Mouse (Mus musculus) heart, embryonic 12.5 days (tissue): Measurements from ENCODE around the gene Ruvbl2. TPM values are rescaled to one million over a fixed set of nuclear protein-coding genes. Genes with fewer than 3 reads are reported as not detected.
A peak's percentile ranks its signal among the peaks of the same experiment; 100 is the strongest.

Experiments used
- ATAC-seq: fragments of 200-750 bp; cut with Nextera tagmentation; 2 replicates; pipeline ENCODE4 v1.8.0; 2017; ENCODE audit warnings: moderate TSS enrichment, moderate library complexity; ENCODE audit not compliant: insufficient number of reproducible peaks, low FRiP score
- H3K27ac ChIP-seq: fragments of 300-500 bp; sonication (generic); 2 replicates; pipeline ENCODE4 v1.5.1; 2016; ENCODE audit warnings: mild to moderate bottlenecking, moderate library complexity; ENCODE audit not compliant: poor library complexity, severe bottlenecking
- H3K27me3 ChIP-seq: fragments of 300-500 bp; sonication (generic); replicated peaks from 2 replicates; pipeline ENCODE4 v1.6.1; 2016; ENCODE audit warnings: mild to moderate bottlenecking, moderate library complexity
- H3K36me3 ChIP-seq: fragments of 300-500 bp; sonication (generic); 2 replicates; pipeline ENCODE4 v1.6.1; 2016; ENCODE audit warnings: mild to moderate bottlenecking, moderate library complexity
- H3K4me1 ChIP-seq: fragments of 300-500 bp; sonication (generic); replicated peaks from 2 replicates; pipeline ENCODE4 v1.6.1; 2016; ENCODE audit warnings: mild to moderate bottlenecking
- H3K4me2 ChIP-seq: fragments of 300-500 bp; sonication (generic); 2 replicates; pipeline ENCODE4 v1.6.1; 2016; ENCODE audit warnings: mild to moderate bottlenecking, moderate library complexity
- H3K4me3 ChIP-seq: fragments of 300-500 bp; sonication (generic); 2 replicates; pipeline ENCODE4 v1.5.1; 2016; ENCODE audit warnings: mild to moderate bottlenecking
- H3K9ac ChIP-seq: fragments of 300-500 bp; sonication (generic); 2 replicates; pipeline ENCODE4 v1.6.1; 2016; ENCODE audit warnings: mild to moderate bottlenecking, moderate library complexity
- H3K9me3 ChIP-seq: fragments of 300-500 bp; sonication (generic); replicated peaks from 2 replicates; pipeline ENCODE4 v1.6.1; 2016; ENCODE audit warnings: mild to moderate bottlenecking, moderate library complexity
- WGBS: fragments of 180-500 bp; shearing (Covaris S2); methylation state at CpG from one replicate; pipeline ENCODE4 v1.1.7; 2016; 5-methylcytosine and 5-hydroxymethylcytosine counted together
- microRNA-seq: library from miRNA; unstranded; fragments of <30 nt; microRNA quantifications from one replicate; pipeline ENCODE4, GENCODE M21; 2017
- polyA plus RNA-seq: library from polyadenylated mRNA; unstranded; fragments of >200 nt; fragmentation: Nextera tagmentation; extraction: Ambion mirVana; gene quantifications from 2 replicates; pipeline ENCODE4 v1.2.1, GENCODE M21; 2016

Ruvbl2 gene
- polyA plus RNA-seq, 1 experiment from 2014 or later: 80.7 TPM

- Histone ChIP-seq H3K4me1 (peaks cover 17% of the 10 kb centered on the region), H3K27me3 (no peaks in the 10 kb centered on the region), H3K4me3 (peak within 1 kb of the TSS; percentile 96), H3K9ac (peak within 1 kb of the TSS; percentile 98), H3K36me3 (peaks cover 19% of the 10 kb centered on the region), H3K9me3 (no peaks in the 10 kb centered on the region), H3K4me2 (peak within 1 kb of the TSS; percentile 94), H3K27ac (peak within 1 kb of the TSS; percentile 100)
- ATAC-seq: peak; percentile 98
- under 1% methylated on average over 60 of the region's 60 CpGs for WGBS
These were observed 42.1 kb downstream of the Ruvbl2 start, which contains the start of gene Snrnp70 for GRCm38 (mm10) chr7:45395578-45396336. Gene Snrnp70, minus strand, starts transcription at chr7:45395742.

- WGBS: under 1% methylated on average over 19 of the region's 20 CpGs
- peaks cover 25% of the 10 kb centered on the region for H3K36me3 ChIP-seq
- peak overlapping the region; percentile 100 for H3K27ac ChIP-seq
- peak overlapping the region; percentile 98 for H3K9ac ChIP-seq
- peaks cover 17% of the 10 kb centered on the region for H3K4me1 ChIP-seq
- peak overlapping the region; percentile 94 for H3K4me2 ChIP-seq
- no peaks in the 10 kb centered on the region for H3K27me3 ChIP-seq
- peak overlapping the region; percentile 96 for H3K4me3 ChIP-seq
- H3K9me3 ChIP-seq: no peaks in the 10 kb centered on the region
- peak; percentile 79 for ATAC-seq
These were observed 42.8 kb downstream of the Ruvbl2 start for GRCm38 (mm10) chr7:45395129-45395541.

GRCm38 (mm10) chr7:45386077-45386476 lies 51.8 kb downstream of the Ruvbl2 start:
- Histone ChIP-seq H3K36me3 (peaks cover 96% of the 10 kb centered on the region), H3K4me3 (no peak overlapping the region), H3K9ac (no peak overlapping the region), H3K4me2 (no peak overlapping the region), H3K27ac (no peak overlapping the region), H3K27me3 (no peaks in the 10 kb centered on the region), H3K9me3 (no peaks in the 10 kb centered on the region), H3K4me1 (no peaks in the 10 kb centered on the region)
- ATAC-seq: no peak
- 92% methylated on average over 3 of the region's 3 CpGs for WGBS

- no peak for ATAC-seq
- WGBS: 82% methylated on average over 1 of the region's 1 CpGs
- H3K4me1 ChIP-seq: peaks cover 6% of the 10 kb centered on the region
- H3K27ac ChIP-seq: no peak overlapping the region
- no peaks in the 10 kb centered on the region for H3K9me3 ChIP-seq
- no peak overlapping the region for H3K4me2 ChIP-seq
- peaks cover 82% of the 10 kb centered on the region for H3K36me3 ChIP-seq
- no peak overlapping the region for H3K4me3 ChIP-seq
- no peaks in the 10 kb centered on the region for H3K27me3 ChIP-seq
- no peak overlapping the region for H3K9ac ChIP-seq
These were observed 61.8 kb downstream of the Ruvbl2 start for GRCm38 (mm10) chr7:45376057-45376456.

GRCm38 (mm10) chr7:45374620-45375019 lies 63.3 kb downstream of the Ruvbl2 start:
- H3K4me3 ChIP-seq: no peak overlapping the region
- H3K9me3 ChIP-seq: no peaks in the 10 kb centered on the region
- H3K4me1 ChIP-seq: peaks cover 16% of the 10 kb centered on the region
- H3K27ac ChIP-seq: no peak overlapping the region
- 92% methylated on average over 8 of the region's 8 CpGs for WGBS
- no peak overlapping the region for H3K9ac ChIP-seq
- H3K27me3 ChIP-seq: peaks cover 4% of the 10 kb centered on the region
- H3K4me2 ChIP-seq: no peak overlapping the region
- H3K36me3 ChIP-seq: peaks cover 68% of the 10 kb centered on the region
- no peak for ATAC-seq

GRCm38 (mm10) chr7:45372371-45372770 lies 65.5 kb downstream of the Ruvbl2 start:
- Histone ChIP-seq H3K9me3 (no peaks in the 10 kb centered on the region), H3K4me3 (no peak overlapping the region), H3K4me1 (peaks cover 23% of the 10 kb centered on the region), H3K4me2 (no peak overlapping the region), H3K36me3 (peaks cover 45% of the 10 kb centered on the region), H3K9ac (no peak overlapping the region), H3K27me3 (peaks cover 22% of the 10 kb centered on the region), H3K27ac (no peak overlapping the region)
- no peak for ATAC-seq
- WGBS: 70% methylated on average over 5 of the region's 5 CpGs

Small RNA genes within 50 kb of the gene (microRNA-seq; reads per million reads assigned to microRNA genes)
- gene Gm22133: not detected

Other genes with a start within 250 kb of the Ruvbl2 start
- 0.62 and 0.70 TPM in 2 replicates for gene Ccdc155, start 233.2 kb downstream of the Ruvbl2 start, polyA plus RNA-seq
- 0.99 and 1.5 TPM in 2 replicates for gene Dkkl1, start 225.9 kb downstream of the Ruvbl2 start, polyA plus RNA-seq
- 131 and 138 TPM in 2 replicates for gene Tead2, start 222.3 kb downstream of the Ruvbl2 start, polyA plus RNA-seq
- gene Cd37, start 199.0 kb downstream of the Ruvbl2 start, polyA plus RNA-seq: 1.2 and 1.4 TPM in 2 replicates
- 0.37 TPM in 2 replicates for gene Slc6a16, start 197.0 kb downstream of the Ruvbl2 start, polyA plus RNA-seq
- not detected in 2 replicates for gene Slc6a21, start 160.6 kb downstream of the Ruvbl2 start, polyA plus RNA-seq
- 15.2 and 15.4 TPM in 2 replicates for gene Trpm4, start 104.3 kb downstream of the Ruvbl2 start, polyA plus RNA-seq
- gene Hrc, start 102.8 kb downstream of the Ruvbl2 start, polyA plus RNA-seq: 25.5 and 26.9 TPM in 2 replicates
- gene Ppfia3, start 71.1 kb downstream of the Ruvbl2 start, polyA plus RNA-seq: 2.6 and 3.3 TPM in 2 replicates
- gene Lin7b, start 67.5 kb downstream of the Ruvbl2 start, polyA plus RNA-seq: 0.82 and 1.1 TPM in 2 replicates
- 169 and 173 TPM in 2 replicates for gene Snrnp70, start 42.4 kb downstream of the Ruvbl2 start, polyA plus RNA-seq
- gene Kcna7, start 32.4 kb downstream of the Ruvbl2 start, polyA plus RNA-seq: 0.41 and 0.52 TPM in 2 replicates
- 1.8 TPM in 2 replicates for gene Ntf5, start 24.4 kb downstream of the Ruvbl2 start, polyA plus RNA-seq
- gene Lhb, start 17.3 kb downstream of the Ruvbl2 start, polyA plus RNA-seq: not detected in 2 replicates
- 115 and 121 TPM in 2 replicates for gene Gys1, start 3.3 kb downstream of the Ruvbl2 start, polyA plus RNA-seq
- 4,047 and 4,171 TPM in 2 replicates for gene Ftl1, start 21.8 kb upstream of the Ruvbl2 start, polyA plus RNA-seq
- 139 and 151 TPM in 2 replicates for gene Bax, start 28.8 kb upstream of the Ruvbl2 start, polyA plus RNA-seq
- 0.87 TPM in 2 replicates for gene Tulp2, start 43.8 kb upstream of the Ruvbl2 start, polyA plus RNA-seq
- gene Gm45808, start 48.7 kb upstream of the Ruvbl2 start, polyA plus RNA-seq: not detected in 2 replicates
- gene Dhdh, start 50.7 kb upstream of the Ruvbl2 start, polyA plus RNA-seq: 4.2 and 4.3 TPM in 2 replicates
- 176 and 185 TPM in 2 replicates for gene Nucb1, start 72.3 kb upstream of the Ruvbl2 start, polyA plus RNA-seq
- 33.7 and 35.2 TPM in 2 replicates for gene Ppp1r15a, start 88.2 kb upstream of the Ruvbl2 start, polyA plus RNA-seq
- gene Plekha4, start 88.2 kb upstream of the Ruvbl2 start, polyA plus RNA-seq: 0.57 and 0.68 TPM in 2 replicates
- gene Hsd17b14, start 116.8 kb upstream of the Ruvbl2 start, polyA plus RNA-seq: 0.64 and 0.70 TPM in 2 replicates
- 64.7 and 66.6 TPM in 2 replicates for gene Bcat2, start 132.1 kb upstream of the Ruvbl2 start, polyA plus RNA-seq
- not detected in 2 replicates for gene Fgf21, start 177.4 kb upstream of the Ruvbl2 start, polyA plus RNA-seq
- gene Fut1, start 179.2 kb upstream of the Ruvbl2 start, polyA plus RNA-seq: not detected in 2 replicates
- gene Izumo1, start 183.7 kb upstream of the Ruvbl2 start, polyA plus RNA-seq: 0.35 and 0.65 TPM in 2 replicates
- 36.1 and 38.1 TPM in 2 replicates for gene Rasip1, start 189.4 kb upstream of the Ruvbl2 start, polyA plus RNA-seq
- 3.3 and 5.4 TPM in 2 replicates for gene Mamstr, start 201.9 kb upstream of the Ruvbl2 start, polyA plus RNA-seq
- gene Fut2, start 228.3 kb upstream of the Ruvbl2 start, polyA plus RNA-seq: 0.77 TPM in 2 replicates
- gene Ntn5, start 245.9 kb upstream of the Ruvbl2 start, polyA plus RNA-seq: not detected in 2 replicates